Mouse (Mus musculus) testis, adult 2 months (tissue): Measurements from ENCODE around the gene BC035044.

Source experiments
- CTCF ChIP-seq: fragments of 200-500 bp; IDR thresholded peaks from 2 replicates; pipeline ENCODE4 v1.5.1; 2012; ENCODE audit warnings: low read depth, mild to moderate bottlenecking, inconsistent platforms, low read length, moderate library complexity; ENCODE audit not compliant: control insufficient read depth, insufficient read depth, insufficient replicate concordance
- POLR2A ChIP-seq: fragments of 200-500 bp; IDR thresholded peaks from 2 replicates; pipeline ENCODE4 v1.6.1; 2012; ENCODE audit warnings: low read depth, mild to moderate bottlenecking, inconsistent platforms, low read length, moderate library complexity; ENCODE audit not compliant: control insufficient read depth

DNA sequence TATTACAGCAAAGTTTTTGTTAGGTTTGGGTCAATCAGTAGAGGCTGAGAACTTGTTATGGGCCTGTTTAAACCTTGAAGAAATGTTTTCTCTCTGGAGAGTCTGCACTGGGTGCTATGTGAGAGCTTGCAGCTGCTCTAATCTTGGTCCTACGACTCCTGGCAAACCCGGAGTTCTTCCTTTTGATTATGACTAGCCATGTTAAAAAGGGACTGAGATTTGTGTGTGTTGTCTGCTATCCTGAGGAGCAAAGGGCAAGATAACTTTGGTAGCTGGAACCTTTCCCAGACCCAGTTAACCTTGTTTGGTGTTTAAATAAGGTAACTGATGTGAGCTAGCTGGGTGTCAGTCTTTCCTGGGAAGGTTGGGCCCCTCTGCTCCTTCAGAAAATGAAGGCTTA, 40.3 kb downstream of the BC035044 start:
- TF ChIP-seq POLR2A (no peak), CTCF (no peak)
